In the genomic region with DNA sequence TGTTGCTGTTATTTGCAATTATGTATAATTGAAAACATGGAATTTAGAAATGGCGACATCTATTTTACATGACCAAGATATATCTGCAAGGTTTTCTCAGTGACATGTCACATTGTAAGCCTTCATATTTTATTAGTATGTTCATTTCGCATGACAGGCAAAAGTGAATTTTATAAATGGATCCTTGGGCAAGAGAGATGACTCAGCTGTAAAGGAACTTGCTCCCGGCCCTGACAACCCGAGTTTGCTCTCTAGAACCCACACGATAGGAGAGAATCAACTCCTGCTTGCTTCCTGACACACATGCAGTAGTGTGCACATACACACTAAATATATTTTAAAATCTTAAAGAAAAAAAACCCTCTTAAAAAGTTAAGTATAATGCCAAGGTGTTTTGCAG, we compare ENCODE assay signal across 8 mouse cellular contexts.
"Had no signal": no experiment of that assay in that cellular context is flagged by ENCODE, and none has a peak within 500 bp of the region (broad histone marks: within the 10 kb centered on the region; RNA-seq: fewer than 3 reads in every experiment).

No protein-coding gene starts in this region.

- DNase-seq: kidney, postnatal 25 days; layer of hippocampus, adult 9-11 months; liver; lung, adult 18-20 months; lung, postnatal 14 days; lung, postnatal 4 days; midbrain, embryonic 14.5 days; thymus, postnatal 25 days had no signal
